Mouse (Mus musculus) olfactory bulb, adult 2 months (tissue): ENCODE results near the gene Ric8b.

Source experiments
- CTCF ChIP-seq: fragments of 200-500 bp; IDR thresholded peaks from 2 replicates; pipeline ENCODE4 v1.5.1; 2012; ENCODE audit warnings: low read depth, mild to moderate bottlenecking, low read length, moderate library complexity; ENCODE audit not compliant: insufficient read depth
- POLR2A ChIP-seq: fragments of 200-500 bp; IDR thresholded peaks from 2 replicates; pipeline ENCODE4 v1.6.1; 2012; ENCODE audit warnings: mild to moderate bottlenecking, low read depth, low read length, moderate library complexity; ENCODE audit not compliant: insufficient read depth

- TF ChIP-seq CTCF (no peak), POLR2A (no peak)
Measured at GRCm38 (mm10) chr10:84935553-84936209, 18.3 kb downstream of the Ric8b start.
